ENCODE assay signal across 11 mouse cellular contexts in the genomic region with DNA sequence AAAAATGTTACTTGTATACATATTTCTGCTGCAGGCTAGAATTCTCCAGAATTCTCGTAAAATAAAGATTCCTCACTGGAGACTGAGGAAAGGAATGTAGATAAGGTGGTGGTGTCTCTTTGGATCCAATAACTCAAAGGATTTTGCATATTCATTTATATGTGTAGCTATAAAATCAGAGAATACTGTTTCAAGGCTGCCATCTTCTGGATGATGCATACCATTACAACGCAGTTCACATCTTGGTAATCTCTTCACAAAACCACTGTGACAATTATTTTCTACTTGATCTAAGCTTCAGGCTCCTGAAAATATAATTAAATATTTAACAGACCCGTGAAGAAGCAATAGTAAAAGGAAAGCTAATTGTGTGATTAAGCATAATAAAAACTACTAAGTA. TPM values are rescaled to one million over a fixed set of nuclear protein-coding genes. Genes with fewer than 3 reads are reported as not detected.
DNase-seq lines count a peak whose midpoint lies in the region; TF ChIP-seq lines count a peak whose summit lies in the region.
"Had no signal": no experiment of that assay in that cellular context is flagged by ENCODE, and none has a peak within 500 bp of the region (broad histone marks: within the 10 kb centered on the region; RNA-seq: fewer than 3 reads in every experiment).

No protein-coding gene starts in this region.

- H3K27ac ChIP-seq in ES-Bruce4 (ENCODE audit: insufficient read depth, low read length): no peak overlapping the region
- H3K27ac ChIP-seq: intestine, embryonic 15.5 days; lung, embryonic 15.5 days had no signal

- no peak overlapping the region for H3K4me3 ChIP-seq in ES-Bruce4 (ENCODE audit: low read depth, low read length)
- H3K4me3 ChIP-seq: erythroblast, embryonic 14.5 days; intestine, embryonic 15.5 days; lung, embryonic 15.5 days had no signal

- TF ChIP-seq POLR2A in ES-Bruce4 (IDR thresholded peaks at IDR 0.05; ENCODE audit: insufficient read depth, low read length): no peak

- H3K36me3 ChIP-seq in ES-Bruce4 (ENCODE audit: control insufficient read depth, insufficient read depth, low read length, poor library complexity, severe bottlenecking): no peaks in the 10 kb centered on the region
- H3K36me3 ChIP-seq: intestine, embryonic 15.5 days; lung, embryonic 15.5 days had no signal

- peak; percentile 10 for DNase-seq in layer of hippocampus, adult 11-12 months (ENCODE audit: low spot score)
- no peak for DNase-seq in layer of hippocampus, adult 9-11 months
- DNase-seq in adipocyte (ENCODE audit: low spot score): peak; percentile 50
- peak; percentile 1 for DNase-seq in induced T-regulatory cell, adult 2 months (ENCODE audit: low read depth)
- DNase-seq in adrenal gland, postnatal 14 days: no peak
- DNase-seq in yolk sac, embryonic 10.5 days (ENCODE audit: low spot score): no peak

- no peaks in the 10 kb centered on the region for H3K4me1 ChIP-seq in ES-Bruce4 (ENCODE audit: control insufficient read depth, insufficient read depth, low read length)
- H3K4me1 ChIP-seq: intestine, embryonic 15.5 days; lung, embryonic 15.5 days had no signal

- peak; percentile 5 for TF ChIP-seq CTCF in ES-Bruce4 (IDR thresholded peaks at IDR 0.05; ENCODE audit: low read depth, low read length)

- H3K9ac ChIP-seq in ES-Bruce4 (ENCODE audit: low read depth, poor library complexity, severe bottlenecking): no peak overlapping the region
- H3K9ac ChIP-seq: intestine, embryonic 15.5 days; lung, embryonic 15.5 days had no signal

- no peak for TF ChIP-seq EP300 in ES-Bruce4 (IDR thresholded peaks at IDR 0.05; ENCODE audit: insufficient read depth, low read depth, low read length)

- H3K9me3 ChIP-seq in ES-Bruce4 (replicated peaks; ENCODE audit: control insufficient read depth, insufficient read depth, low read length, poor library complexity, severe bottlenecking): no peaks in the 10 kb centered on the region
- H3K9me3 ChIP-seq: intestine, embryonic 15.5 days; lung, embryonic 15.5 days had no signal

- no peaks in the 10 kb centered on the region for H3K27me3 ChIP-seq in ES-Bruce4 (ENCODE audit: control insufficient read depth, insufficient read depth, low read length, poor library complexity, severe bottlenecking)
- H3K27me3 ChIP-seq: intestine, embryonic 15.5 days; lung, embryonic 15.5 days had no signal

RNA-seq across cellular contexts. Expression of a gene that starts 6.6 kb away (rescaled TPM):
- polyA plus RNA-seq in ES-Bruce4 (2011; ENCODE audit: insufficient read depth, insufficient read length, low read depth, missing spikeins): not detected in 2 replicates
- not detected in 2 replicates for total RNA-seq in adrenal gland, postnatal 14 days (2021)
- polyA plus RNA-seq: erythroblast, embryonic 14.5 days; intestine, embryonic 15.5 days; lung, embryonic 15.5 days; spleen, adult 2 months had no signal

Comparison
In these comparisons a context has a peak if more than half of its experiments do, and no peak if none do; other contexts are left out.
1. DNase-seq: peak in layer of hippocampus, adult 11-12 months (single experiment), adipocyte (single experiment) and induced T-regulatory cell, adult 2 months (single experiment); none in layer of hippocampus, adult 9-11 months (single experiment), adrenal gland, postnatal 14 days (single experiment) and yolk sac, embryonic 10.5 days (single experiment).